Mouse (Mus musculus): ENCODE measurements around the gene Lrrc25. TPM values are rescaled to one million over a fixed set of nuclear protein-coding genes. Genes with fewer than 3 reads are reported as not detected.

Lrrc25 gene
- total and polyA plus RNA-seq, 3 experiments = 0.30 to 5.9 (median 2.4) TPM

- no peak for TF ChIP-seq POLR2AphosphoS2 (IDR thresholded peaks at IDR 0.05; ENCODE audit: low read depth, low read length)
- TF ChIP-seq JUND (conservative IDR thresholded peaks at IDR 0.05; ENCODE audit: low read depth, low read length) = no peak
- no peak for TF ChIP-seq MAFK (IDR thresholded peaks at IDR 0.05; ENCODE audit: insufficient replicate concordance, low read length)
- TF ChIP-seq ZMIZ1 (IDR thresholded peaks at IDR 0.05; ENCODE audit: low read depth, low read length) = 0 out of 2 replicates have a peak, but pooled peaks have one; percentile 39
- TF ChIP-seq NRF1 (IDR thresholded peaks at IDR 0.05; ENCODE audit: low read depth, low read length) = 0 out of 2 replicates have a peak, but pooled peaks have one; percentile 5
- TF ChIP-seq BHLHE40 (IDR thresholded peaks at IDR 0.05; ENCODE audit: low read depth, low read length) = peak; percentile 26; the same call in 1 of the 2 replicates
- TF ChIP-seq KAT2A (IDR thresholded peaks at IDR 0.05; ENCODE audit: insufficient replicate concordance, low read length) = no peak
- no peak; the same call in 1 of the 2 replicates for TF ChIP-seq MXI1 (IDR thresholded peaks at IDR 0.05; ENCODE audit: low read depth, low read length)
- no peak; the same call in 1 of the 2 replicates for TF ChIP-seq CHD2 (IDR thresholded peaks at IDR 0.05; ENCODE audit: low read length)
- TF ChIP-seq MYC (IDR thresholded peaks at IDR 0.05; ENCODE audit: low read depth, low read length) = no peak
- TF ChIP-seq POLR2A (IDR thresholded peaks at IDR 0.05; ENCODE audit: low read depth, low read length) = 0 out of 2 replicates have a peak, but pooled peaks have one; percentile 5
- TF ChIP-seq PAX5 (IDR thresholded peaks at IDR 0.05; ENCODE audit: low read length) = no peak
- no peak for TF ChIP-seq NELFE (IDR thresholded peaks at IDR 0.05; ENCODE audit: low read depth, low read length)
- TF ChIP-seq ELF1 (IDR thresholded peaks at IDR 0.05; ENCODE audit: low read depth, low read length) = peak; percentile 66
- no peak for TF ChIP-seq ZC3H11A (IDR thresholded peaks at IDR 0.05; ENCODE audit: low read depth, low read length)
- TF ChIP-seq UBTF (IDR thresholded peaks at IDR 0.05; ENCODE audit: low read depth, low read length) = peak; percentile 60; the same call in 1 of the 2 replicates
Measured at GRCm38 (mm10) chr8:70610796-70611771, 4.9 kb upstream of the Lrrc25 start (continued).

GRCm38 (mm10) chr8:70611849-70612248 is 4.1 kb upstream of the Lrrc25 start:
- H3K4me2 ChIP-seq (ENCODE audit: insufficient read depth, low read depth, poor library complexity, severe bottlenecking) = peak overlapping the region; percentile 84
- peak; percentile 91 for DNase-seq (ENCODE audit: extremely low read depth)
- H3K79me2 ChIP-seq (replicated peaks; ENCODE audit: control insufficient read depth, extremely low read depth, insufficient read depth, poor library complexity, severe bottlenecking) = 0 out of 2 replicates have a peak, but pooled peaks cover under 1% of the 10 kb centered on the region
- peak overlapping the region; percentile 69 for H3K27ac ChIP-seq (ENCODE audit: insufficient read depth, low read depth)
- peak overlapping the region; percentile 61 to 79 (median 65) for H3K4me3 ChIP-seq (replicated peaks in 1 of 3; ENCODE audit: low read depth in 2 of 3, low read length in 2 of 3, poor library complexity in 1 of 3)
- peaks cover 19 to 68% of the 10 kb centered on the region in 2 experiments for H3K4me1 ChIP-seq (ENCODE audit: control insufficient read depth in 1 of 2, insufficient read depth in 2 of 2)
- H3K9ac ChIP-seq (ENCODE audit: insufficient read depth, low read depth) = peak overlapping the region; percentile 47
- no peaks in the 10 kb centered on the region for H3K9me3 ChIP-seq (replicated peaks; ENCODE audit: low read length)
- no peaks in the 10 kb centered on the region for H3K36me3 ChIP-seq (replicated peaks in 1 of 2; ENCODE audit: control insufficient read depth in 1 of 2, insufficient read depth in 1 of 2, low read length in 1 of 2)
- dilution Hi-C loops (cut with MboI; ENCODE audit: extremely low pct_ligation_motif_present, extremely low pct_unique_long_range_greater_than_20kb, low sequenced_read_pairs) = no loop called here
- H3K27me3 ChIP-seq (replicated peaks) = no peaks in the 10 kb centered on the region
- in situ Hi-C loops (cut with MboI; ENCODE audit: low pct_ligation_motif_present, low pct_unique_long_range_greater_than_20kb, low sequenced_read_pairs) = loop anchor here (5.0 kb wide), 1 partner anchor 35 kb away; no protein-coding TSS in a partner anchor
- TF ChIP-seq E2F4 (IDR thresholded peaks at IDR 0.05; ENCODE audit: insufficient replicate concordance, low read depth, low read length) = no peak
- no peak for TF ChIP-seq MEF2A (IDR thresholded peaks at IDR 0.05; ENCODE audit: borderline replicate concordance, low read depth, low read length)
- TF ChIP-seq ELF1 (IDR thresholded peaks at IDR 0.05; ENCODE audit: low read depth, low read length) = no peak
- no peak for TF ChIP-seq MAFK (IDR thresholded peaks at IDR 0.05; ENCODE audit: insufficient replicate concordance, low read length)
- TF ChIP-seq RAD21 (IDR thresholded peaks at IDR 0.05; ENCODE audit: low read depth, low read length) = peak; percentile 98
- TF ChIP-seq MYC (IDR thresholded peaks at IDR 0.05; ENCODE audit: low read depth, low read length) = peak; percentile 85; the same call in 1 of the 2 replicates
- 0 out of 2 replicates have a peak, but pooled peaks have one; percentile 18 for TF ChIP-seq TBP (conservative IDR thresholded peaks at IDR 0.05; ENCODE audit: low read depth, low read length)
- peak; percentile 58; the same call in 1 of the 2 replicates for TF ChIP-seq ZC3H11A (IDR thresholded peaks at IDR 0.05; ENCODE audit: low read depth, low read length)
- TF ChIP-seq HCFC1 (IDR thresholded peaks at IDR 0.05; ENCODE audit: low read depth, low read length) = no peak
- no peak for TF ChIP-seq JUND (conservative IDR thresholded peaks at IDR 0.05; ENCODE audit: low read depth, low read length)
- no peak; the same call in 1 of the 2 replicates for TF ChIP-seq IRF4 (IDR thresholded peaks at IDR 0.05; ENCODE audit: low read depth, low read length)
- no peak for TF ChIP-seq EP300 (IDR thresholded peaks at IDR 0.05; ENCODE audit: low read length)
- TF ChIP-seq ZMIZ1 (IDR thresholded peaks at IDR 0.05; ENCODE audit: low read depth, low read length) = no peak
- TF ChIP-seq USF1 (IDR thresholded peaks at IDR 0.05; ENCODE audit: low read depth, low read length) = no peak
- TF ChIP-seq CHD2 (IDR thresholded peaks at IDR 0.05; ENCODE audit: low read length) = no peak
- TF ChIP-seq SMC3 (IDR thresholded peaks at IDR 0.05; ENCODE audit: low read depth, low read length) = peak; percentile 93
- TF ChIP-seq USF2 (conservative IDR thresholded peaks at IDR 0.05; ENCODE audit: low read depth, low read length) = no peak
- TF ChIP-seq NRF1 (IDR thresholded peaks at IDR 0.05; ENCODE audit: low read depth, low read length) = peak; percentile 62; the same call in 1 of the 2 replicates
- no peak for TF ChIP-seq UBTF (IDR thresholded peaks at IDR 0.05; ENCODE audit: low read depth, low read length)
- TF ChIP-seq TCF12 (IDR thresholded peaks at IDR 0.05; ENCODE audit: low read depth, low read length) = no peak
- no peak for TF ChIP-seq JUN (IDR thresholded peaks at IDR 0.05; ENCODE audit: insufficient read depth, low read depth, low read length)
- no peak for TF ChIP-seq GABPA (IDR thresholded peaks at IDR 0.05; ENCODE audit: insufficient replicate concordance, low read depth, low read length)
- no peak for TF ChIP-seq MAX (IDR thresholded peaks at IDR 0.05; ENCODE audit: low read length)
- no peak; the same call in 1 of the 2 replicates for TF ChIP-seq MXI1 (IDR thresholded peaks at IDR 0.05; ENCODE audit: low read depth, low read length)
- TF ChIP-seq RCOR1 (conservative IDR thresholded peaks at IDR 0.05; ENCODE audit: low read depth, low read length) = no peak
- TF ChIP-seq POLR2AphosphoS2 (IDR thresholded peaks at IDR 0.05; ENCODE audit: low read depth, low read length) = no peak
- TF ChIP-seq CTCF (conservative IDR thresholded peaks at IDR 0.05 in 1 of 2, IDR thresholded peaks at IDR 0.05 in 1 of 2; ENCODE audit: low read depth in 2 of 2, low read length in 2 of 2) = peak; percentile 98
